Mouse (Mus musculus): Measurements from ENCODE around the gene Rap1gap. TPM values are rescaled to one million over a fixed set of nuclear protein-coding genes. Genes with fewer than 3 reads are reported as not detected.

The Rap1gap gene
- polyA plus RNA-seq, 1 experiment from 2014 or later = 8.0 TPM

DNA sequence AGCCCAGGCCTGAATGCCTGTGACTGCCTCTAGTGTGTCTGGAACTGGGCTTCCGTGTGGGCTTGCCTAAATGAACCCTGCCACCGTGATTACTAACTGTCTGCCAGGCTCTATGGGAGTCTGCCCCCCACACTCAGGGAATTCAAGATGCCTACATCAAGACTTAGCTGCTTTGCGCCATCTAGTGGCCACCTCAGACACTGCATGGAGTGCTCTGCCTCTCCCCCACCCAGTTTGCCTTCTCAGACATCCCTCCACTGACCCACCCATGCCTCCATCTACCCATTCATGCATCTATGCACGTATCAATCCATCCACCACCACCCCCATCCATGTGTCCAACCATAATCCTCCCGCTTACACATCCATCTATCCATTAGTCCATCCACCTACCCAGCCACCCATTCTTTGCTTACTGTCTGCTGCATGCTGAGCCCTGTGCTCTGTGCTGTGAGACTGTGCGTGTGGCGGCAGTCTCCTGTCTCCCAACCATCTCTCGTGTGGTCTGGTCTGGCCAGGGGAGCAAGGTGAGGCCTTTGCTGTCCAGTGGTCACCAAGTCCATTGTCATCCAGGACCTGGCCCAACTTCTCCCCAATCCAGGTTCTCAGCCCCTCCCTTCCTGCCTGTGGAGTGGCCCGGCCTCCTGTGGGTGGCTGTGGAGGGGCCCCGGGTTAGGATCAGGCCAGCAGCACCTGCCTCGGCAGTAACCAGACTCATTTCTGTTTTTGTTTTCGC lies 58.3 kb downstream of the Rap1gap start:
- Histone ChIP-seq H3K36me3 (no peaks in the 10 kb centered on the region), H3K9me3 (no peaks in the 10 kb centered on the region), H3K4me3 (peak overlapping the region; percentile 45; the same call in 1 of the 2 replicates), H3K4me1 (peaks cover 56% of the 10 kb centered on the region), H3K27me3 (ENCODE audit: insufficient read depth, poor library complexity, severe bottlenecking) (peaks cover 100% of the 10 kb centered on the region), H3K27ac (no peak overlapping the region)
- WGBS = 27% methylated on average over 12 of the region's 12 CpGs
- no peak for DNase-seq (ENCODE audit: low spot score)

- peak overlapping the region; percentile 45 for H3K4me3 ChIP-seq
- no peaks in the 10 kb centered on the region for H3K9me3 ChIP-seq
- 26% methylated on average over 25 of the region's 25 CpGs for WGBS
- peak overlapping the region; percentile 53 for H3K27ac ChIP-seq
- no peak for DNase-seq (ENCODE audit: low spot score)
- H3K27me3 ChIP-seq (ENCODE audit: insufficient read depth, poor library complexity, severe bottlenecking) = peaks cover 100% of the 10 kb centered on the region
- peaks cover 57% of the 10 kb centered on the region for H3K4me1 ChIP-seq
- no peaks in the 10 kb centered on the region for H3K36me3 ChIP-seq
These were observed 59.0 kb downstream of the Rap1gap start for GRCm38 (mm10) chr4:137723527-137723926.

- Histone ChIP-seq H3K36me3 (no peaks in the 10 kb centered on the region), H3K9me3 (no peaks in the 10 kb centered on the region), H3K27ac (peak overlapping the region; percentile 53), H3K27me3 (ENCODE audit: insufficient read depth, poor library complexity, severe bottlenecking) (peaks cover 100% of the 10 kb centered on the region), H3K4me1 (peaks cover 57% of the 10 kb centered on the region), H3K4me3 (peak overlapping the region; percentile 45)
- WGBS = 43% methylated on average over 11 of the region's 11 CpGs
- DNase-seq (ENCODE audit: low spot score) = no peak
These were observed 59.7 kb downstream of the Rap1gap start for GRCm38 (mm10) chr4:137724212-137724611.

DNA sequence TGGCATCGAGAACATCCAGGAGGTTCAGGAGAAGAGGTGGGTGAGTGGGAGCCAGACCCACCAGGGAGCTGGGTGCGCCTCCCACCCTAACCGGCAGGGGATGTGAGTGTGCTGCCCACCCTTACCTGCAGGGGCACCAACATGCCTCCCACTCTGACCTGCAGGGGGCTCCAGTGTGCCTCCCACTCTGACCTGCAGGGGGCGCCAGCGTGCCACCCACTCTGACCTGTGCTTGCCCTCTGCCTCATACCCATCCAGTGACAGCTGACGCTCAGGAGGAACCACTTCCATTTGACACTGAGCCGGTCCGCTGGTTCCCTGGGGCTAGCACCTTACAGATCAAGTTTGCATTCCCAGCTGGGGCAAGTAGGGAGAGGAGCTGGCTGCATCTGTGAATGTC lies 60.2 kb downstream of the Rap1gap start:
- Histone ChIP-seq H3K4me3 (peak overlapping the region; percentile 45), H3K4me1 (peaks cover 53% of the 10 kb centered on the region), H3K27me3 (ENCODE audit: insufficient read depth, poor library complexity, severe bottlenecking) (peaks cover 100% of the 10 kb centered on the region), H3K27ac (peak overlapping the region; percentile 53), H3K9me3 (no peaks in the 10 kb centered on the region), H3K36me3 (no peaks in the 10 kb centered on the region)
- 46% methylated on average over 8 of the region's 8 CpGs for WGBS
- no peak for DNase-seq (ENCODE audit: low spot score)

GRCm38 (mm10) chr4:137725541-137726145 lies 61.1 kb downstream of the Rap1gap start:
- no peak overlapping the region for H3K27ac ChIP-seq
- no peaks in the 10 kb centered on the region for H3K9me3 ChIP-seq
- no peak for DNase-seq (ENCODE audit: low spot score)
- no peaks in the 10 kb centered on the region for H3K36me3 ChIP-seq
- no peak overlapping the region for H3K4me3 ChIP-seq
- WGBS = 74% methylated on average over 13 of the region's 13 CpGs
- peaks cover 95% of the 10 kb centered on the region for H3K27me3 ChIP-seq (ENCODE audit: insufficient read depth, poor library complexity, severe bottlenecking)
- H3K4me1 ChIP-seq = peaks cover 50% of the 10 kb centered on the region

DNA sequence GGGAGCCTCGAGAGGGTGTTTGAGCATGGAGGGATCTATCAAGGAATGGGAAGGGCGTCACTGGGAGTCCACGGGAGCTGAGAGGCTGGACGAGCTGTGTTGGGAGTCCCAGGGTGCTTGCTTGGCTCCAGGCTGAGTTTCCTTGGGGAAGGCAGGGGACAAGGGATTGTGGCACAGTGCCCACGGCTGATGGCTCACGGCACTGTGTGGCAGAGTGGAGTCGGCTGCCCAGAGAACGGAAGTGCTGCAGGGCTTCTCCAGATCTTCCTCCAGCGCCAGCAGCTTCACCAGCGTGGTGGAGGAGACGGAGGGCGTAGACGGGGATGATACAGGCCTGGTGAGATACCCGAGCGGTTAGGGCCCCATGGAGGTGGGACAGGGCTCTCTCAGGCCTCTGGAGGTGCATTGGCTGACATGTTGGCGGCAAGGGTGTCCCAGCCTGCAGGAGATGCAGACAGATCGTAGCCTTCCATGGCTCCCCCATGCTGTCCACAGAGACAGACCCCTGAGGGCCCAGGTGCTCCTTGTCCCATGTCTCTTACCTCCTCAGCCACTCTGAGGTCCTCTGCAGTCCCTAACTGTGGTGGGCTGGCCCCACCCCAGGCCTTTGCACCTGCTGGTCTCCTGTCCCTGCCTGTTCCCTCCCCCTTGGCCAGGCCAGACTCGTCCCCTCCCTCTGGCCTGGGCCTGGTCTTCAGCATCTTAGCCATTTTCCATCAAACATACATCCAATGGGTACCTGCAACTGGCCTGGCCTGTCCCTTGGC lies 62.4 kb downstream of the Rap1gap start:
- Histone ChIP-seq H3K36me3 (no peaks in the 10 kb centered on the region), H3K9me3 (no peaks in the 10 kb centered on the region), H3K27me3 (ENCODE audit: insufficient read depth, poor library complexity, severe bottlenecking) (peaks cover 94% of the 10 kb centered on the region), H3K27ac (no peak overlapping the region), H3K4me3 (no peak overlapping the region), H3K4me1 (peaks cover 50% of the 10 kb centered on the region)
- WGBS = 79% methylated on average over 18 of the region's 18 CpGs
- no peak for DNase-seq (ENCODE audit: low spot score)

DNA sequence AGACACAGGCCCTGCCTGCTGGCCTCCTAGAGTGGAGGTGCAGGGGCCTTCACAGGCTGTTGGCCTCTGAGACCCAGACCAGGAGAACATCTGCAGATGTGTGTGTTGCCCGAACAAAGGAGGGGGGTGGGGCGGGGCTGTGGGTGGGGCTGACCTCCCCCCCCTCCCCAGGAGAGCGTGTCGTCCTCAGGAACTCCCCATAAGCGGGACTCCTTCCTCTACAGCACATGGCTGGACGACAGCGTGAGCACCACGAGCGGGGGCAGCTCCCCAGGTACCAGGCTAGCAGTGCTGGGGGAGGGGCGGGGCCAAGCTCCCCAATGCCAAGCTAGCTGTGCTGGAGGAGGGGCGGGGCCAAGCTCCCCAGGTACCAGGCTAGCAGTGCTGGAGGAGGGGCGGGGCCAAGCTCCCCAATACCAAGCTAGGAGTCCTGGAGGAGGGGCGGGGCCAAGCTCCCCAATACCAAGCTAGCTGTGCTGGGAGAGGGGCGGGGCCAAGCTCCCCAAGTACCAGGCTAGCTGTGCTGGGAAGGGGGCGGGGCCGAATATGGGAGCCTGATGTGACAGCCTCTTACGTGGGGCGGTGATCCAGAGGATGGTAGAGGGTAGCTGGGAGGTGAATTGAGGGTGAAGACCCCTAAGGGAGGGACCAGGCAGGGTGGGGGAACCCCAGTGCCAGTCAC lies 63.1 kb downstream of the Rap1gap start:
- no peak for DNase-seq (ENCODE audit: low spot score)
- Histone ChIP-seq H3K27ac (no peak overlapping the region), H3K27me3 (ENCODE audit: insufficient read depth, poor library complexity, severe bottlenecking) (peaks cover 94% of the 10 kb centered on the region), H3K9me3 (no peaks in the 10 kb centered on the region), H3K36me3 (no peaks in the 10 kb centered on the region), H3K4me1 (peaks cover 49% of the 10 kb centered on the region), H3K4me3 (peak overlapping the region; percentile 20; the same call in 1 of the 2 replicates)
- 6% methylated on average over 18 of the region's 18 CpGs for WGBS

DNA sequence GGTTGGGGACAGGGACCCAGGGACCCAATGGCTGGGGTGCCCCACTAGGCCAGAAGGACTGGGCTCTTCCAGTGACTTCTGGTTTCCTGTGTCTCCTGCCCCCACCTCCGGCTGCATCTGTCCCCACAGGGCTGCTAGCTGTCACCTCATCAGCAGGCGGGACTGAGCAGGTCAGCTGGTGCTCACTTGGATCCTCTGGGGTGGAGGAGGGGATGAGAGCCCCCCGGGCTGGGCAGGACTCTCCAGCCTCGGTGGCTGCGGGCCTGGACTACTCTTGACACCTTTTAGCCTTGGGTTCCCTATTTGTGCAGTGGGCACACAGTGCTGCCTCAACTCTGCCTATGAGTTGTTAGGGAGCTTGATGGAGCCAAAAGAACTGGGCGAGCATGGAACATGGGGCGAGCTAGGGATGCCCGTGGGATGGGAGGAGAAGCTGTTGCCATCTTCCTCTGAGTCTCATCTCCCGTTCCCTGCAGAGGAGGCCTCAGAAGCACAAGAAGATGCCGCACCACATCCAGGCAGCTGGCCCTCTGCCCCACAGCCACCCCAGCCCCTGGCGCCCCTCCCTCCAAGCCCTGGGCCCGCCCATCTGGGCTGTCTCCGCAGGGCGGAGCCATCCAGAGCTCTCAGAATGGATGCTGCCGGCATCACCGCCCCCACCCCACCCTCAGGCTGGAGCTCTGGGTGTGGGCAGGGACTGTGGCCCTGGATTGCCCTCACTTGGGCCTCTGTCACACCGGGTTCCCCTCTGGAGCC lies 64.1 kb downstream of the Rap1gap start:
- Histone ChIP-seq H3K36me3 (no peaks in the 10 kb centered on the region), H3K4me1 (peaks cover 42% of the 10 kb centered on the region), H3K4me3 (peak overlapping the region; percentile 41), H3K9me3 (no peaks in the 10 kb centered on the region), H3K27ac (no peak overlapping the region), H3K27me3 (ENCODE audit: insufficient read depth, poor library complexity, severe bottlenecking) (peaks cover 89% of the 10 kb centered on the region)
- no peak for DNase-seq (ENCODE audit: low spot score)
- 9% methylated on average over 17 of the region's 17 CpGs for WGBS

GRCm38 (mm10) chr4:137729155-137729855 lies 64.8 kb downstream of the Rap1gap start:
- no peaks in the 10 kb centered on the region for H3K9me3 ChIP-seq
- no peak for DNase-seq (ENCODE audit: low spot score)
- peaks cover 35% of the 10 kb centered on the region for H3K4me1 ChIP-seq
- peaks cover 82% of the 10 kb centered on the region for H3K27me3 ChIP-seq (ENCODE audit: insufficient read depth, poor library complexity, severe bottlenecking)
- H3K27ac ChIP-seq = no peak overlapping the region
- no peaks in the 10 kb centered on the region for H3K36me3 ChIP-seq
- 29% methylated on average over 24 of the region's 24 CpGs for WGBS
- peak overlapping the region; percentile 41 for H3K4me3 ChIP-seq

DNA sequence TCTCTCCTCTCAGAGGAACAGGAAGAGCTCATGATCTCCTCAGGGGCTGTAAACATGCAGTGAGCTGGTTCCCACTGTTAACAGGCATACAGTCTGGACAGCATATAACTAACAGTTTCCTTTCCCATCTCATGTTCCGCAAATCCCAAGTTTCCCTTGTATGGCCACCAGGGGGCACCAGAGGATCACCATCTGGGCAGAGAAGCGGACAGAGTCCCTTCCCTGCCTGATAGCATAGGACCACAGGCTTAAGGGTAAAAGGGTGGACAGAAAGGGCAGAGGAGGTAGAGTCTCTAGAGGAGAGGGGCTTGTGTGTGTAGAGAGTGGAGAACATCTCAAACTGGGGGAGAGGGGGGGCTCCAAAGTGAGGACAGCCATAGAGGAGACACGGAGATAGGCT lies 65.6 kb downstream of the Rap1gap start:
- Histone ChIP-seq H3K27me3 (ENCODE audit: insufficient read depth, poor library complexity, severe bottlenecking) (peaks cover 78% of the 10 kb centered on the region), H3K9me3 (no peaks in the 10 kb centered on the region), H3K27ac (no peak overlapping the region), H3K36me3 (no peaks in the 10 kb centered on the region), H3K4me3 (no peak overlapping the region), H3K4me1 (peaks cover 27% of the 10 kb centered on the region)
- WGBS = 18% methylated on average over 3 of the region's 3 CpGs
- peak; percentile 94 for DNase-seq (ENCODE audit: low spot score)

DNA sequence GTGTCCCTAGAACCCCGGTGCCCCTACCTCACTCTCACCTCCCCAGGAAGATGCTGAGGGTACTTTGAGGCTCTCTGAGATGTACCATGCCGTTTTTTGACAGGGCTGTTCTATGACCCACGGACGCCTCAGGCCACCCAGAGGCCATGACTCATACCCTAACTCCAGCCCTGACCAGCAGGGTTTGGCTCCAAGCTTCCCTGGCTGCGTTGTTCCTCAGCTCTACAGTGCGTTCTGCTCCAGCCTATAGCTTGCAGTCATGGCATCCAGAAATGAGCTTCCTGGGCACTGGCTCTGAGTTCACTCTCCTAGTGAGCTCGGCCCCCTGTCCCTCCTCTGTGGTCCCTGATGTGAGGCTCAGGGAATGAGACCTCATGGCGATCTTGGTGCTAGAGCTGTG lies 66.2 kb downstream of the Rap1gap start:
- Histone ChIP-seq H3K4me1 (peaks cover 27% of the 10 kb centered on the region), H3K27ac (no peak overlapping the region), H3K9me3 (no peaks in the 10 kb centered on the region), H3K27me3 (ENCODE audit: insufficient read depth, poor library complexity, severe bottlenecking) (peaks cover 72% of the 10 kb centered on the region), H3K4me3 (no peak overlapping the region), H3K36me3 (no peaks in the 10 kb centered on the region)
- 69% methylated on average over 8 of the region's 8 CpGs for WGBS
- DNase-seq (ENCODE audit: low spot score) = no peak

GRCm38 (mm10) chr4:137731891-137732290 lies 67.4 kb downstream of the Rap1gap start:
- Histone ChIP-seq H3K27ac (peak overlapping the region; percentile 37; the same call in 1 of the 2 replicates), H3K36me3 (no peaks in the 10 kb centered on the region), H3K4me3 (no peak overlapping the region), H3K27me3 (ENCODE audit: insufficient read depth, poor library complexity, severe bottlenecking) (peaks cover 62% of the 10 kb centered on the region), H3K4me1 (peaks cover 36% of the 10 kb centered on the region), H3K9me3 (no peaks in the 10 kb centered on the region)
- DNase-seq (ENCODE audit: low spot score) = no peak
- WGBS = 64% methylated on average over 10 of the region's 10 CpGs

Measured in heart, embryonic 10.5 days (tissue).